Mouse (Mus musculus) cerebellum, adult 11 months (tissue): ENCODE results near the gene Gm10031.
A peak's percentile ranks its signal among the peaks of the same experiment; 100 is the strongest.

Source experiments
- DNase-seq: peaks from one replicate; pipeline ENCODE4 v3.0.0; 2022

The Gm10031 gene

GRCm38 (mm10) chr1:156558024-156558930 lies 34.5 kb downstream of the Gm10031 start, which contains the start of gene Abl2:
Gene Abl2, plus strand, starts transcription at chr1:156558786.
- peak; percentile 88 for DNase-seq

GRCm38 (mm10) chr1:156558950-156559640 lies 35.3 kb downstream of the Gm10031 start:
- peak; percentile 50 for DNase-seq

GRCm38 (mm10) chr1:156559641-156560020 lies 35.8 kb downstream of the Gm10031 start:
- no peak for DNase-seq

- DNase-seq: no peak
Observed at GRCm38 (mm10) chr1:156560500-156560899, 36.7 kb downstream of the Gm10031 start.

- DNase-seq: no peak
Observed at GRCm38 (mm10) chr1:156565328-156565727, 41.5 kb downstream of the Gm10031 start.

GRCm38 (mm10) chr1:156566132-156566531 lies 42.3 kb downstream of the Gm10031 start:
- no peak for DNase-seq

GRCm38 (mm10) chr1:156569615-156570014 lies 45.8 kb downstream of the Gm10031 start:
- DNase-seq: no peak

GRCm38 (mm10) chr1:156572952-156573351 lies 49.1 kb downstream of the Gm10031 start:
- no peak for DNase-seq
